ENCODE assay signal across 9 mouse cellular contexts in the genomic region with DNA sequence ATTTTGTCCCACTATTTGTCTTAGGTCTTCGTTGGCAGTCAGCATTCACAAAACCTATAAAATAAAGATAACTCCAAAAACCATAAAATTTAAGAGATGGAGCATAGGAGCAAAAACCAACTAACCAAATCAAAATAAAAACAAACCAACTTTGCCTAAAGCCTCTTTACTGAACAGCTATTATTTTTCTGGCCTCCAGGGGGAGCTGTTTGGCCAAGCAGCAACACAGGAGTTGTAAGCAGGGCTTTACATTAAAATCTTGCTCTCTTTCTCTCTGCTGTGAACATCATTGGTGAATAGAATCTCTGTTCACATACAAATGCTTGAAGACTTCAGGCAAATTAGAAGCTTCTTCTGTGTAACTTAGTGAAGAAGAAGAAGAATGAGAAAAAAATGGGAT. TPM values are rescaled to one million over a fixed set of nuclear protein-coding genes. Genes with fewer than 3 reads are reported as not detected.
DNase-seq lines count a peak whose midpoint lies in the region; ATAC-seq and TF ChIP-seq lines count a peak whose summit lies in the region.
"Had no signal": no experiment of that assay in that cellular context is flagged by ENCODE, and none has a peak within 500 bp of the region (broad histone marks: within the 10 kb centered on the region; RNA-seq: fewer than 3 reads in every experiment).

No protein-coding gene starts in this region.

- no peak overlapping the region for H3K4me3 ChIP-seq in heart, embryonic 11.5 days (ENCODE audit: low read depth, low read length)
- no peak overlapping the region for H3K4me3 ChIP-seq in midbrain, postnatal 0 days (ENCODE audit: low read depth, low read length)
- H3K4me3 ChIP-seq in forebrain, embryonic 16.5 days (replicated peaks; ENCODE audit: low read length): no peak overlapping the region
- H3K4me3 ChIP-seq: myocyte had no signal

- H3K27ac ChIP-seq in heart, embryonic 11.5 days (ENCODE audit: low read depth, low read length): no peak overlapping the region
- H3K27ac ChIP-seq in midbrain, postnatal 0 days (ENCODE audit: low read depth, low read length): no peak overlapping the region
- no peak overlapping the region for H3K27ac ChIP-seq in forebrain, embryonic 16.5 days (ENCODE audit: low read length)

- TF ChIP-seq CTCF in midbrain, postnatal 0 days (IDR thresholded peaks at IDR 0.05): peak; percentile 89

- no peak for ATAC-seq in heart, embryonic 11.5 days (replicated peaks; ENCODE audit: insufficient number of reproducible peaks, low FRiP score, low TSS enrichment)
- no peak for ATAC-seq in midbrain, postnatal 0 days (ENCODE audit: low FRiP score)
- ATAC-seq in forebrain, embryonic 16.5 days: no peak

- H3K9me3 ChIP-seq in heart, embryonic 11.5 days (replicated peaks; ENCODE audit: control insufficient read depth, low read length): no peaks in the 10 kb centered on the region
- no peaks in the 10 kb centered on the region for H3K9me3 ChIP-seq in midbrain, postnatal 0 days (ENCODE audit: low read length)
- H3K9me3 ChIP-seq in forebrain, embryonic 16.5 days (ENCODE audit: control insufficient read depth, low read length): no peaks in the 10 kb centered on the region

- no peak overlapping the region for H3K9ac ChIP-seq in heart, embryonic 11.5 days (ENCODE audit: low read depth, low read length)
- no peak overlapping the region for H3K9ac ChIP-seq in midbrain, postnatal 0 days (replicated peaks; ENCODE audit: low read length, poor library complexity, severe bottlenecking)
- H3K9ac ChIP-seq in forebrain, embryonic 16.5 days (replicated peaks; ENCODE audit: low read depth, low read length): no peak overlapping the region

- WGBS in heart, embryonic 11.5 days (ENCODE audit: insufficient replicate concordance): 8% methylated on average over 1 of the region's 1 CpGs
- 0% methylated on average over 1 of the region's 1 CpGs for WGBS in midbrain, postnatal 0 days
- WGBS in forebrain, embryonic 16.5 days: 5% methylated on average over 1 of the region's 1 CpGs

- no peaks in the 10 kb centered on the region for H3K27me3 ChIP-seq in heart, embryonic 11.5 days (ENCODE audit: control insufficient read depth, insufficient read depth, low read length)
- H3K27me3 ChIP-seq in midbrain, postnatal 0 days (ENCODE audit: insufficient read depth, low read length): no peaks in the 10 kb centered on the region
- H3K27me3 ChIP-seq in forebrain, embryonic 16.5 days (replicated peaks; ENCODE audit: control insufficient read depth, insufficient read depth, low read length): no peaks in the 10 kb centered on the region

- no peak overlapping the region for H3K4me2 ChIP-seq in heart, embryonic 11.5 days
- no peak overlapping the region for H3K4me2 ChIP-seq in midbrain, postnatal 0 days (ENCODE audit: low read depth, low read length, poor library complexity, severe bottlenecking)
- H3K4me2 ChIP-seq in forebrain, embryonic 16.5 days (ENCODE audit: low read length): no peak overlapping the region

- H3K4me1 ChIP-seq in heart, embryonic 11.5 days (ENCODE audit: control insufficient read depth, insufficient read depth, low read length): 0 out of 2 replicates have a peak, but pooled peaks cover 2% of the 10 kb centered on the region
- no peaks in the 10 kb centered on the region for H3K4me1 ChIP-seq in midbrain, postnatal 0 days (ENCODE audit: insufficient read depth, low read length)
- H3K4me1 ChIP-seq in forebrain, embryonic 16.5 days (replicated peaks; ENCODE audit: control insufficient read depth, insufficient read depth, low read length): peaks cover 4% of the 10 kb centered on the region

- peak; percentile 31 for DNase-seq in heart, adult 8-10 months (ENCODE audit: low spot score)
- peak; percentile 31 for DNase-seq in ovary, postnatal 14 days (ENCODE audit: low spot score)
- no peak for DNase-seq in ovary, postnatal 36 days (ENCODE audit: low spot score)
- DNase-seq in adrenal gland, postnatal 10 days: peak; percentile 59
- peak; percentile 62 for DNase-seq in forelimb bud, embryonic 11.5 days (ENCODE audit: low read depth, low spot score)
- peak; percentile 39 for DNase-seq in midbrain, postnatal 0 days (ENCODE audit: low spot score)

- H3K36me3 ChIP-seq in heart, embryonic 11.5 days (ENCODE audit: control insufficient read depth, insufficient read depth, low read length): no peaks in the 10 kb centered on the region
- H3K36me3 ChIP-seq in midbrain, postnatal 0 days (ENCODE audit: insufficient read depth, low read length): no peaks in the 10 kb centered on the region
- H3K36me3 ChIP-seq in forebrain, embryonic 16.5 days (ENCODE audit: control insufficient read depth, insufficient read depth): no peaks in the 10 kb centered on the region

RNA-seq across cellular contexts. Expression of a gene that starts 5.1 kb away (rescaled TPM):
- 10 to 100 TPM; 63.7 to 86.8 (median 76.8) TPM for total RNA-seq in heart, adult 8-10 months (2022)
- 34.2 and 36.6 TPM in 2 replicates for polyA plus RNA-seq in heart, embryonic 11.5 days (2014; fragmentation: Nextera tagmentation; extraction: Ambion mirVana)
- total RNA-seq in adrenal gland, postnatal 10 days (2021): 10 to 100 TPM; 18.8 to 21.8 TPM
- 14.7 and 23.9 TPM in 2 replicates for total RNA-seq in midbrain, postnatal 0 days (2014; rRNA removed)
- polyA plus RNA-seq in midbrain, postnatal 0 days (2015; fragmentation: Nextera tagmentation; extraction: Ambion mirVana): 41.3 and 43.4 TPM in 2 replicates
- 38.6 and 39.9 TPM in 2 replicates for polyA plus RNA-seq in forebrain, embryonic 16.5 days (2015; fragmentation: Nextera tagmentation; extraction: Ambion mirVana)
